Mouse (Mus musculus): ENCODE measurements around the gene Ncam2. TPM values are rescaled to one million over a fixed set of nuclear protein-coding genes. Genes with fewer than 3 reads are reported as not detected.

The Ncam2 gene
- total RNA-seq, 1 experiment: 0.13 TPM

DNA sequence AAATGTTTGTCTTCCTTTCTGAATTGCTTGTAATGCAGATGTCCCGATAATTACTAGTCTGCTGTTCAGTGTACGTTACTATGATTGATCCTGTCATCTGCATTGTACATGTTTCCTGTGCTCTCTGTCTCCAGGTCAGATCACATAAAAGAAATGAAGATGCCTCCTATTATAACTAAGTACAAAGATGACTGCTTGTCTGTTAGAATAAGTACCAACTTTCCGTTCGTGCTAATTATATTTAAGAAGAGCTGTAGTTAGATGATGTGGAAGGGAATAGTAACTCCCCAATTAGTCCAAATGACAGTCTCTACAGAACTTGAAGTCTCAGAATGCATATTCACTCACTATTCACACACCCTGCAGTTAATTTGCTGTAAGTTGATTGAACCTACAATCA lies 179.9 kb downstream of the Ncam2 start:
- no peak for TF ChIP-seq MAFK (IDR thresholded peaks at IDR 0.05; ENCODE audit: insufficient read depth, low read depth, low read length)
- TF ChIP-seq CHD2 (IDR thresholded peaks at IDR 0.05; ENCODE audit: low read depth, low read length): no peak
- no peak for TF ChIP-seq HCFC1 (IDR thresholded peaks at IDR 0.05; ENCODE audit: borderline replicate concordance, insufficient read depth, low read length)
- no peak for TF ChIP-seq ZNF384 (IDR thresholded peaks at IDR 0.05; ENCODE audit: low read depth, low read length)
- TF ChIP-seq ZC3H11A (IDR thresholded peaks at IDR 0.05; ENCODE audit: borderline replicate concordance, low read depth, low read length): no peak
- in situ Hi-C loops (cut with MboI; ENCODE audit: low sequenced_read_pairs in 2 of 2, unreplicated experiment in 2 of 2): no loop called here
- H3K4me1 ChIP-seq (ENCODE audit: control insufficient read depth in 2 of 2, insufficient read depth in 2 of 2, low read length in 2 of 2, poor library complexity in 1 of 2): no peaks in the 10 kb centered on the region

DNA sequence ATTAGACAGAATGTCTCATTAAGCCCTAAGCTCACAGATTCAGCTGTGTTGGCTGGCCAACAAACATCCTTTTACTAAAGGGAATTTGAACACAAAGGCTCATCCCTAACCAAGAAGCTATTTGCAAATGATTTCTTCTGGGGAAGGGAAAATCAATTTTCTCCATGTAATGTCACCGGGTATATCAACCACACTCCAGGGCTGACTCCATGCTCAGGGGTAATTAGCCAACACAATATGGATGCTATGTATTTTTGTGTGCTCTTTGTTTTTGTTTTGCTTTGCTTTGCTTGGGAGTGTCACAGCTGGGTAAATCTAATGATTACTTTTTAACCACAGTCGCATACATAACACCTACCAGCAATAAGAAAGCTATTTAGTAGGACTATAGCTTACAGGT lies 188.1 kb downstream of the Ncam2 start:
- no peaks in the 10 kb centered on the region for H3K36me3 ChIP-seq (ENCODE audit: control insufficient read depth, insufficient read depth, low read length, poor library complexity, severe bottlenecking)
- H3K27ac ChIP-seq (ENCODE audit: insufficient read depth, low read depth, low read length, poor library complexity, severe bottlenecking): no peak overlapping the region
- no peak overlapping the region for H3K9ac ChIP-seq (ENCODE audit: insufficient read depth, low read depth, low read length, poor library complexity, severe bottlenecking)
- TF ChIP-seq ZC3H11A (IDR thresholded peaks at IDR 0.05; ENCODE audit: borderline replicate concordance, low read depth, low read length) (no peak), MAFK (IDR thresholded peaks at IDR 0.05; ENCODE audit: insufficient read depth, low read depth, low read length) (no peak), ZNF384 (IDR thresholded peaks at IDR 0.05; ENCODE audit: low read depth, low read length) (no peak)
- H3K9me3 ChIP-seq (ENCODE audit: control insufficient read depth, insufficient read depth, low read depth, low read length): no peaks in the 10 kb centered on the region
- DNase-seq (ENCODE audit: low read depth, low spot score): no peak
- H3K4me3 ChIP-seq (ENCODE audit: insufficient read depth in 1 of 2, low read depth in 1 of 2, low read length in 2 of 2, poor library complexity in 1 of 2, severe bottlenecking in 1 of 2): no peak overlapping the region
- H3K4me1 ChIP-seq (ENCODE audit: control insufficient read depth in 2 of 2, insufficient read depth in 2 of 2, low read length in 2 of 2, poor library complexity in 1 of 2): no peaks in the 10 kb centered on the region
- in situ Hi-C loops (cut with MboI; ENCODE audit: low sequenced_read_pairs in 2 of 2, unreplicated experiment in 2 of 2): no loop called here

More for the DNA sequence above, 179.9 kb downstream of the Ncam2 start:
- H3K9me3 ChIP-seq (ENCODE audit: control insufficient read depth, insufficient read depth, low read depth, low read length): no peaks in the 10 kb centered on the region
- H3K36me3 ChIP-seq (ENCODE audit: control insufficient read depth, insufficient read depth, low read length, poor library complexity, severe bottlenecking): no peaks in the 10 kb centered on the region
- no peak for DNase-seq (ENCODE audit: low read depth, low spot score)
- no peak overlapping the region for H3K27ac ChIP-seq (ENCODE audit: insufficient read depth, low read depth, low read length, poor library complexity, severe bottlenecking)
- no peak overlapping the region for H3K4me3 ChIP-seq (ENCODE audit: insufficient read depth in 1 of 2, low read depth in 1 of 2, low read length in 2 of 2, poor library complexity in 1 of 2, severe bottlenecking in 1 of 2)
- H3K9ac ChIP-seq (ENCODE audit: insufficient read depth, low read depth, low read length, poor library complexity, severe bottlenecking): no peak overlapping the region

DNA sequence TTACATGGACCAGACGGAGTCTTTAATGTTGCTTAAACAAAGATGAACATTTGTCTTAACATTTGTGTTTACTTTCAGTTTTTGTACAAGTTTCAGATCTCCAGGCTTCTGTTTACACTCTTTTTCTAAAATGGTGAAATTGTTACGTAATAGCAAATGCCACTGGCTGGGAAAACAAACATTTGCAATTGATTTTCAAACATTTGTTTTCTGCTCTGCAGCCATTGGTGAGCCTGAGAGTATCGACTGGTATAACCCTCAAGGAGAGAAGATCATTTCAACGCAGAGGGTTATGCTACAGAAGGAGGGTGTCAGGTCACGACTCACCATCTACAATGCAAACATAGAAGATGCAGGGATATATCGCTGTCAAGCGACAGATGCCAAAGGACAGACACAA lies 234.1 kb downstream of the Ncam2 start:
- Histone ChIP-seq H3K4me1 (ENCODE audit: control insufficient read depth in 2 of 2, insufficient read depth in 2 of 2, low read length in 2 of 2, poor library complexity in 1 of 2) (no peaks in the 10 kb centered on the region), H3K9ac (ENCODE audit: insufficient read depth, low read depth, low read length, poor library complexity, severe bottlenecking) (no peak overlapping the region), H3K4me3 (ENCODE audit: insufficient read depth in 1 of 2, low read depth in 1 of 2, low read length in 2 of 2, poor library complexity in 1 of 2, severe bottlenecking in 1 of 2) (no peak overlapping the region), H3K36me3 (ENCODE audit: control insufficient read depth, insufficient read depth, low read length, poor library complexity, severe bottlenecking) (no peaks in the 10 kb centered on the region), H3K27ac (ENCODE audit: insufficient read depth, low read depth, low read length, poor library complexity, severe bottlenecking) (no peak overlapping the region), H3K9me3 (ENCODE audit: control insufficient read depth, insufficient read depth, low read depth, low read length) (no peaks in the 10 kb centered on the region)
- TF ChIP-seq MAFK (IDR thresholded peaks at IDR 0.05; ENCODE audit: insufficient read depth, low read depth, low read length): no peak
- no peak for TF ChIP-seq ZNF384 (IDR thresholded peaks at IDR 0.05; ENCODE audit: low read depth, low read length)
- no peak for TF ChIP-seq CHD2 (IDR thresholded peaks at IDR 0.05; ENCODE audit: low read depth, low read length)
- TF ChIP-seq HCFC1 (IDR thresholded peaks at IDR 0.05; ENCODE audit: borderline replicate concordance, insufficient read depth, low read length): no peak
- no peak for TF ChIP-seq ZC3H11A (IDR thresholded peaks at IDR 0.05; ENCODE audit: borderline replicate concordance, low read depth, low read length)
- in situ Hi-C loops (cut with MboI; ENCODE audit: low sequenced_read_pairs in 2 of 2, unreplicated experiment in 2 of 2): no loop called here
- DNase-seq (ENCODE audit: low read depth, low spot score): no peak

DNA sequence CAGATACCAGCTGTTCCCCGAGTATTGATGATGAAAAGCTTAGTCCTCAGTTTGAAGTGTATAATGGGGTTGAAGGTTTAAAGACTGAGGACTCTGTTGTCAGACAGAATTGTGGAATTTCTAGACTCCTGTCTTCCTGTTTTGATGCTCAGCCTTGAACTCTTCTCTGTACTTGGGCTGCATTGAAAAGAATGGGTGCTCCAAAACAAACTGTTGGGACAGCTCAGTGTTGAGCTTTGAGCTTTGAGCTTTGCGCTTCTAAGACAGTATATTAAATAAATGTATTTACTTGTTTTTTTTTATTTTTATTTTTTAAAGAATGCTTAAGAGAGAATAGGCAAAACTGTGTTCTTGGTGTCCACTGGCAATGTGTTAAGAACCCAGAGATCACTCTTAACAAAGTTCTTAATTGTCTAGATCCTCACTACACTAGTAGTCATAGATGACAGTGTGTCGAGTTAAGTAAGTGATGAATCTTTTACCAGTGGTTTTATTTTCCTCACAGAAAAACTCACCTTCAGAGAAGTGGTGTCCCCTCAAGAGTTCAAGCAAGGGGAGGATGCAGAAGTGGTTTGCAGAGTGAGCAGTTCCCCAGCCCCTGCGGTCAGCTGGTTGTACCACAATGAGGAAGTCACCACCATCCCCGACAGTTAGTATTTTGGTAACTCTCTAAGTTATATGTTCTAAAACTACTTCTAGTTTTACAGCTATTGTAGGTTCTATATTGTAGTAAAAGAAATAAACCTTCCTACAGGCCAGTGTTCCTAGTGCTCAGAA lies 236.8 kb downstream of the Ncam2 start:
- in situ Hi-C loops (cut with MboI; ENCODE audit: low sequenced_read_pairs in 2 of 2, unreplicated experiment in 2 of 2): no loop called here
- no peak for TF ChIP-seq ZNF384 (IDR thresholded peaks at IDR 0.05; ENCODE audit: low read depth, low read length)
- no peak for TF ChIP-seq MAFK (IDR thresholded peaks at IDR 0.05; ENCODE audit: insufficient read depth, low read depth, low read length)
- TF ChIP-seq CHD2 (IDR thresholded peaks at IDR 0.05; ENCODE audit: low read depth, low read length): no peak
- no peak for TF ChIP-seq ZC3H11A (IDR thresholded peaks at IDR 0.05; ENCODE audit: borderline replicate concordance, low read depth, low read length)
- TF ChIP-seq HCFC1 (IDR thresholded peaks at IDR 0.05; ENCODE audit: borderline replicate concordance, insufficient read depth, low read length): no peak
- Histone ChIP-seq H3K4me3 (ENCODE audit: insufficient read depth in 1 of 2, low read depth in 1 of 2, low read length in 2 of 2, poor library complexity in 1 of 2, severe bottlenecking in 1 of 2) (no peak overlapping the region), H3K9ac (ENCODE audit: insufficient read depth, low read depth, low read length, poor library complexity, severe bottlenecking) (no peak overlapping the region), H3K36me3 (ENCODE audit: control insufficient read depth, insufficient read depth, low read length, poor library complexity, severe bottlenecking) (no peaks in the 10 kb centered on the region), H3K4me1 (ENCODE audit: control insufficient read depth in 2 of 2, insufficient read depth in 2 of 2, low read length in 2 of 2, poor library complexity in 1 of 2) (no peaks in the 10 kb centered on the region), H3K27ac (ENCODE audit: insufficient read depth, low read depth, low read length, poor library complexity, severe bottlenecking) (no peak overlapping the region), H3K9me3 (ENCODE audit: control insufficient read depth, insufficient read depth, low read depth, low read length) (no peaks in the 10 kb centered on the region)
- DNase-seq (ENCODE audit: low read depth, low spot score): no peak

Data from ES-E14 (cell line).